Mouse (Mus musculus) erythroid progenitor cell, adult 5-6 weeks (primary cell): Measurements from ENCODE around the gene Rgp1. TPM values are rescaled to one million over a fixed set of nuclear protein-coding genes. Genes with fewer than 3 reads are reported as not detected.
"Not testable (repeated sequence)": the region's sequence is repeated elsewhere in the genome, so short reads cannot be mapped to it uniquely, and the experiment has no call there.

Experiments used
- ATAC-seq: replicated peaks from 2 replicates; pipeline ENCODE4 v1.8.0; 2016; ENCODE audit warnings: moderate number of reproducible peaks, mild to moderate bottlenecking, moderate TSS enrichment, inconsistent platforms; ENCODE audit not compliant: poor library complexity, low FRiP score, severe bottlenecking
- total RNA-seq, 2 experiments: library from RNA; stranded (forward) in 1 of 2; stranded (reverse) in 1 of 2; fragments of 150-400 nt in 1 of 2; fragments of 186-747, 209-891 nt in 1 of 2; gene quantifications; 2 replicates each; pipeline versions ENCODE4 v1.2.3 to v1.2.4; 2015 to 2017; ENCODE audit warnings: low replicate concordance in 2 of 2

Rgp1 gene
- total RNA-seq, 2 experiments from 2014 or later, result 10.1 to 31.0 TPM

- no peak for ATAC-seq
Measured at GRCm38 (mm10) chr4:43587681-43588080, 9.2 kb downstream of the Rgp1 start.

- no peak for ATAC-seq
Measured at GRCm38 (mm10) chr4:43591543-43591942, 13.0 kb downstream of the Rgp1 start.

- ATAC-seq, result no peak
Measured at GRCm38 (mm10) chr4:43591961-43592360, 13.4 kb downstream of the Rgp1 start.

- ATAC-seq, result no peak
Measured at GRCm38 (mm10) chr4:43593453-43593852, 14.9 kb downstream of the Rgp1 start.

- not testable (repeated sequence) for ATAC-seq
Measured at GRCm38 (mm10) chr4:43596597-43596996, 18.1 kb downstream of the Rgp1 start.

GRCm38 (mm10) chr4:43598200-43598599 is 19.7 kb downstream of the Rgp1 start:
- peak; percentile 85 for ATAC-seq

- peak; percentile 54 for ATAC-seq
Measured at GRCm38 (mm10) chr4:43598650-43599380, 20.3 kb downstream of the Rgp1 start.

- ATAC-seq, result no peak
Measured at GRCm38 (mm10) chr4:43600195-43600934, 21.9 kb downstream of the Rgp1 start.

- ATAC-seq, result no peak
Measured at GRCm38 (mm10) chr4:43604099-43604498, 25.6 kb downstream of the Rgp1 start.

- peak; percentile 97 for ATAC-seq
Measured at GRCm38 (mm10) chr4:43604751-43605685, 26.5 kb downstream of the Rgp1 start.

GRCm38 (mm10) chr4:43612534-43612933 is 34.0 kb downstream of the Rgp1 start:
- ATAC-seq, result peak; percentile 42

- ATAC-seq, result peak; percentile 82
Measured at GRCm38 (mm10) chr4:43613060-43613730, 34.7 kb downstream of the Rgp1 start.

- no peak for ATAC-seq
Measured at GRCm38 (mm10) chr4:43620146-43620778, 41.7 kb downstream of the Rgp1 start.

GRCm38 (mm10) chr4:43629106-43629817 is 50.7 kb downstream of the Rgp1 start:
- ATAC-seq, result no peak

- peak; percentile 85 for ATAC-seq
Measured at GRCm38 (mm10) chr4:43630030-43630581, 51.6 kb downstream of the Rgp1 start.

GRCm38 (mm10) chr4:43630671-43631045 is 52.1 kb downstream of the Rgp1 start:
- ATAC-seq, result no peak

GRCm38 (mm10) chr4:43631046-43631955 is 52.8 kb downstream of the Rgp1 start, which contains the start of gene Npr2:
Npr2 (plus strand) TSS chr4:43631935.
- ATAC-seq, result no peak
